Mouse (Mus musculus) ES-Bruce4 (cell line): ENCODE measurements at regions not wholly inside any gene's neighbourhood (a gene's known extent, or its start where the extent isn't known, plus 50 kb on each side); places are given as distances from the start of the nearest gene placed in this dataset.

Experiments
- CTCF ChIP-seq: IDR thresholded peaks from one replicate; pipeline ENCODE4 v1.8.1; 2011; ENCODE audit warnings: low read depth, low read length
- EP300 ChIP-seq: IDR thresholded peaks from 2 replicates; pipeline ENCODE4 v1.6.1; 2011; ENCODE audit warnings: low read depth, low read length; ENCODE audit not compliant: insufficient read depth
- POLR2A ChIP-seq: IDR thresholded peaks from one replicate; pipeline ENCODE4 v1.8.1; 2011; ENCODE audit warnings: low read length; ENCODE audit not compliant: insufficient read depth

- no peak for TF ChIP-seq POLR2A
- TF ChIP-seq CTCF = no peak
- no peak for TF ChIP-seq EP300
Measured at GRCm38 (mm10) chr2:159950369-159950768, 383.6 kb downstream of the Gm826 start.
